Comparison of ENCODE assay signal across 8 mouse cellular contexts in the genomic region with DNA sequence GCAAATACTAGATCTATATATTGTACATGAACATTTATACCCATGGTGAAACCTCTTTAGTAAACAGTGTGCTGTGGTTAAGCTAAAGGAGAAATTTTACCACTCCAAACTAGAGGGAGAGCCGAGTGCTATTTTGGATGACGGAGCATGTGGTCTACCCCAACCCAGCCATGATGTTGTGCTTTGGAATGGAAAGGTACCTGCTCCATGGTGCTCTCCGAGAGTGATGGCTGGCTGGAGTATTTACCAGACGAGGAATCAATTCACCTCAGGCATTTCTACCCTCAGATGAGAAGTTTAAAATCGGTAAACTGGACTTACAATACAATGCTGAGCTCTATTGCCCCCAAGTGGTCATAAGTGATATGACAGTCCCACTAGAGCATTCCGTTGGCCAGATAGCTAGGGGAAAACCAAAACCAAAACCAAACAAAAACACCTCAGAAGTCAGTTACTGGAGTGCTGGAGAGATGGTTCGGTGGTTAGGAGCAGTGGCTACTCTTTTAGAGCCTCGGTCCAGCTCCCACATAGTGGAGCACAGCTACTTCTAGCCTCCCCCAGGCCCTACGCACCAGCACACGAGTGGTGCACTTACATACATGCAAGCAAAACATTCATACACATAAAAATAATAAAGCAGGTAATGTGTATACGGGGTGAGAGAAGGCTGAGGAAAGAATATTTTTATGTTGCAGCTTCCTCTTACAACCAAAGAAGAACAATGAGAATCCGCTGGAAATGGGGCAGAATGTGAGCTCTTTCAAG.
A peak's percentile ranks its signal among the peaks of the same experiment; 100 is the strongest.
DNase-seq lines count a peak whose midpoint lies in the region; ATAC-seq and TF ChIP-seq lines count a peak whose summit lies in the region.
"Had no signal": no experiment of that assay in that cellular context is flagged by ENCODE, and none has a peak within 500 bp of the region (broad histone marks: within the 10 kb centered on the region; RNA-seq: fewer than 3 reads in every experiment).

No protein-coding gene starts in this region.

- H3K36me3 ChIP-seq in embryonic facial prominence, embryonic 14.5 days (ENCODE audit: control insufficient read depth, insufficient read depth, low read length), result peaks cover 8% of the 10 kb centered on the region; the same call in 1 of the 2 replicates
- no peaks in the 10 kb centered on the region for H3K36me3 ChIP-seq in kidney, adult 2 months (ENCODE audit: control insufficient read depth, insufficient read depth, low read length)
- H3K36me3 ChIP-seq in liver, embryonic 16.5 days (ENCODE audit: control insufficient read depth, insufficient read depth), result no peaks in the 10 kb centered on the region
- peaks cover 19% of the 10 kb centered on the region for H3K36me3 ChIP-seq in neural tube, embryonic 15.5 days

- H3K27ac ChIP-seq in bone marrow, adult 2 months (ENCODE audit: control insufficient read depth, insufficient read depth, low read depth, low read length, poor library complexity), result no peak overlapping the region
- H3K27ac ChIP-seq in embryonic facial prominence, embryonic 14.5 days (replicated peaks; ENCODE audit: low read depth, low read length), result no peak overlapping the region
- H3K27ac ChIP-seq in kidney, adult 2 months (ENCODE audit: insufficient read depth, low read depth, low read length), result no peak overlapping the region
- no peak overlapping the region for H3K27ac ChIP-seq in liver, embryonic 16.5 days (ENCODE audit: low read length)
- H3K27ac ChIP-seq in neural tube, embryonic 15.5 days (replicated peaks), result no peak overlapping the region
- H3K27ac ChIP-seq: stomach, embryonic 15.5 days had no signal

- no peak for TF ChIP-seq CTCF in bone marrow, adult 2 months (IDR thresholded peaks at IDR 0.05; ENCODE audit: control insufficient read depth, insufficient read depth, low read length)
- 0 out of 2 replicates have a peak, but pooled peaks have one; percentile 15 for TF ChIP-seq CTCF in kidney, adult 2 months (conservative IDR thresholded peaks at IDR 0.05; ENCODE audit: insufficient read depth, insufficient read length, low read depth, low read length)

- H3K9ac ChIP-seq in embryonic facial prominence, embryonic 14.5 days (ENCODE audit: low read depth, low read length), result no peak overlapping the region
- no peak overlapping the region for H3K9ac ChIP-seq in liver, embryonic 16.5 days (ENCODE audit: low read depth, low read length)
- no peak overlapping the region for H3K9ac ChIP-seq in neural tube, embryonic 15.5 days (replicated peaks)
- H3K9ac ChIP-seq: stomach, embryonic 15.5 days had no signal

- no peak overlapping the region for H3K4me2 ChIP-seq in embryonic facial prominence, embryonic 14.5 days (ENCODE audit: low read depth, low read length)
- peak overlapping the region; percentile 32; the same call in 1 of the 2 replicates for H3K4me2 ChIP-seq in liver, embryonic 16.5 days (ENCODE audit: low read depth, low read length)
- H3K4me2 ChIP-seq in neural tube, embryonic 15.5 days, result no peak overlapping the region
- H3K4me2 ChIP-seq: stomach, embryonic 15.5 days had no signal

- no peak for TF ChIP-seq POLR2A in bone marrow, adult 2 months (IDR thresholded peaks at IDR 0.05; ENCODE audit: borderline replicate concordance, control insufficient read depth, low read depth, low read length)
- TF ChIP-seq POLR2A in kidney, adult 2 months (IDR thresholded peaks at IDR 0.05; ENCODE audit: low read depth, low read length), result no peak

- H3K9me3 ChIP-seq in embryonic facial prominence, embryonic 14.5 days (ENCODE audit: control insufficient read depth, low read length), result no peaks in the 10 kb centered on the region
- no peaks in the 10 kb centered on the region for H3K9me3 ChIP-seq in liver, embryonic 16.5 days (replicated peaks; ENCODE audit: control insufficient read depth, low read length)
- no peaks in the 10 kb centered on the region for H3K9me3 ChIP-seq in neural tube, embryonic 15.5 days (replicated peaks)
- H3K9me3 ChIP-seq: stomach, embryonic 15.5 days had no signal

- H3K4me1 ChIP-seq in bone marrow, adult 2 months (ENCODE audit: control insufficient read depth, insufficient read depth, low read length), result no peaks in the 10 kb centered on the region
- no peaks in the 10 kb centered on the region for H3K4me1 ChIP-seq in embryonic facial prominence, embryonic 14.5 days (ENCODE audit: control insufficient read depth, insufficient read depth, low read length)
- H3K4me1 ChIP-seq in kidney, adult 2 months (ENCODE audit: control insufficient read depth, insufficient read depth, low read length), result no peaks in the 10 kb centered on the region
- H3K4me1 ChIP-seq in liver, embryonic 16.5 days (ENCODE audit: control insufficient read depth, low read depth, low read length), result peaks cover 3% of the 10 kb centered on the region
- H3K4me1 ChIP-seq in neural tube, embryonic 15.5 days, result no peaks in the 10 kb centered on the region
- H3K4me1 ChIP-seq: stomach, embryonic 15.5 days had no signal

- peak; percentile 35 for DNase-seq in urinary bladder, postnatal 25 days (ENCODE audit: low spot score)
- no peak for DNase-seq in urinary bladder, postnatal 10 days (ENCODE audit: low spot score)
- peak; percentile 69 for DNase-seq in embryonic facial prominence, embryonic 14.5 days (ENCODE audit: low spot score)
- DNase-seq in kidney, adult 2 months, result peak; percentile 60

- H3K27me3 ChIP-seq in embryonic facial prominence, embryonic 14.5 days (replicated peaks; ENCODE audit: control insufficient read depth, insufficient read depth, low read length), result no peaks in the 10 kb centered on the region
- H3K27me3 ChIP-seq in kidney, adult 2 months (replicated peaks; ENCODE audit: control insufficient read depth, insufficient read depth, low read length), result no peaks in the 10 kb centered on the region
- H3K27me3 ChIP-seq in liver, embryonic 16.5 days (ENCODE audit: control insufficient read depth, insufficient read depth, low read depth, low read length), result no peaks in the 10 kb centered on the region
- H3K27me3 ChIP-seq in neural tube, embryonic 15.5 days (replicated peaks), result no peaks in the 10 kb centered on the region
- H3K27me3 ChIP-seq: stomach, embryonic 15.5 days had no signal

- no peak for ATAC-seq in embryonic facial prominence, embryonic 14.5 days (ENCODE audit: low read depth)
- no peak for ATAC-seq in liver, embryonic 16.5 days (ENCODE audit: low read depth)
- ATAC-seq in neural tube, embryonic 15.5 days (ENCODE audit: low FRiP score), result 0 out of 2 replicates have a peak, but pooled peaks have one; percentile 28

- 28% methylated on average over 12 of the region's 12 CpGs for WGBS in bone marrow, adult 2 months
- 55% methylated on average over 12 of the region's 12 CpGs for WGBS in embryonic facial prominence, embryonic 14.5 days
- 49% methylated on average over 12 of the region's 12 CpGs for WGBS in kidney, adult 2 months
- WGBS in liver, embryonic 16.5 days (ENCODE audit: insufficient replicate concordance), result 47% methylated on average over 12 of the region's 12 CpGs
- WGBS in neural tube, embryonic 15.5 days, result 60% methylated on average over 12 of the region's 12 CpGs

- peak overlapping the region; percentile 35 for H3K4me3 ChIP-seq in bone marrow, adult 2 months (replicated peaks; ENCODE audit: control insufficient read depth, low read depth, low read length)
- H3K4me3 ChIP-seq in embryonic facial prominence, embryonic 14.5 days (ENCODE audit: low read depth, low read length), result no peak overlapping the region
- no peak overlapping the region for H3K4me3 ChIP-seq in kidney, adult 2 months (ENCODE audit: insufficient read depth, low read depth, low read length)
- H3K4me3 ChIP-seq in liver, embryonic 16.5 days (ENCODE audit: low read depth, low read length), result no peak overlapping the region
- no peak overlapping the region for H3K4me3 ChIP-seq in neural tube, embryonic 15.5 days (replicated peaks)
- H3K4me3 ChIP-seq: stomach, embryonic 15.5 days had no signal
